Mouse (Mus musculus) kidney, embryonic 16.5 days (tissue): ENCODE measurements around the gene Drd3. TPM values are rescaled to one million over a fixed set of nuclear protein-coding genes. Genes with fewer than 3 reads are reported as not detected.

Source experiments
- ATAC-seq: fragments of 200-750 bp; cut with Nextera tagmentation; 2 replicates; pipeline ENCODE4 v1.8.0; 2017; ENCODE audit warnings: moderate TSS enrichment; ENCODE audit not compliant: low FRiP score, low TSS enrichment
- H3K27ac ChIP-seq: fragments of 300-500 bp; sonication (generic); 2 replicates; pipeline ENCODE4 v1.5.1; 2014; ENCODE audit warnings: low read length
- H3K27me3 ChIP-seq: fragments of 300-500 bp; sonication (generic); 2 replicates; pipeline ENCODE4 v1.6.1; 2014; ENCODE audit warnings: low read length, control low read depth, mixed read lengths; ENCODE audit not compliant: insufficient read depth
- H3K36me3 ChIP-seq: fragments of 300-500 bp; sonication (generic); 2 replicates; pipeline ENCODE4 v1.6.1; 2014; ENCODE audit warnings: low read length, control low read depth, mixed read lengths; ENCODE audit not compliant: insufficient read depth
- H3K4me1 ChIP-seq: fragments of 300-500 bp; sonication (generic); 2 replicates; pipeline ENCODE4 v1.6.1; 2014; ENCODE audit warnings: low read length, control low read depth, mixed read lengths; ENCODE audit not compliant: insufficient read depth
- H3K4me2 ChIP-seq: fragments of 300-500 bp; sonication (generic); replicated peaks from 2 replicates; pipeline ENCODE4 v1.6.1; 2014; ENCODE audit warnings: low read depth, low read length
- H3K4me3 ChIP-seq: fragments of 300-500 bp; sonication (generic); 2 replicates; pipeline ENCODE4 v1.5.1; 2014; ENCODE audit warnings: mild to moderate bottlenecking, low read length
- H3K9ac ChIP-seq: fragments of 300-500 bp; sonication (generic); replicated peaks from 2 replicates; pipeline ENCODE4 v1.6.1; 2014; ENCODE audit warnings: low read length
- H3K9me3 ChIP-seq: fragments of 300-500 bp; sonication (generic); 2 replicates; pipeline ENCODE4 v1.6.1; 2016; ENCODE audit warnings: low read length, control low read depth
- WGBS: fragments of 180-500 bp; shearing (Covaris S2); extraction: QIAGEN DNeasy Blood & Tissue Kit; methylation state at CpG from one replicate; pipeline ENCODE4 v1.1.7; 2014; 5-methylcytosine and 5-hydroxymethylcytosine counted together
- polyA plus RNA-seq: library from polyadenylated mRNA; unstranded; fragments of >200 nt; fragmentation: Nextera tagmentation; extraction: Ambion mirVana; gene quantifications from 2 replicates; pipeline ENCODE4 v1.2.1, GENCODE M21; 2015

Drd3 gene
- polyA plus RNA-seq, 1 experiment from 2014 or later, result not detected

DNA sequence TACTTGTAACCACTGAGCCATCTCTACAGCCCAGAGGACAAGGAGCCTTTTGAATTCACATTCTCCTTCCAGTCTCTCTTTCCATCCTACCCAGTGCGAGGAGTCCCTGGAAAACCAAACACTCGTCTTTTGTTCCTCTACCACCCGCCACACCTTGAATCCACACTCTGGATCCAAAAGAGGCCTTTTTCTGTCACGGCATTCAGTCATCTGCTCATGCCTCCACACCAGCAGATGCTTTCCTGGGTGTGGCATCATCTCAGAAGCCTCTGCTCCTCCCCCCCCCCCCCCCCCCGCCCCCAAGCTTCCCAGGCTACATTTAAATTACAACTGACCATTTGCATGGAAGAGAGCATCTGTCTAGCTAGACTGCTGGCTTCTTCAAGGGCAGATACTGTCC lies 62.5 kb downstream of the Drd3 start:
- no peak overlapping the region for H3K9ac ChIP-seq
- WGBS, result 77% methylated on average over 5 of the region's 5 CpGs
- no peaks in the 10 kb centered on the region for H3K36me3 ChIP-seq
- H3K9me3 ChIP-seq, result no peaks in the 10 kb centered on the region
- H3K4me2 ChIP-seq, result no peak overlapping the region
- H3K4me1 ChIP-seq, result no peaks in the 10 kb centered on the region
- ATAC-seq, result no peak
- H3K27ac ChIP-seq, result no peak overlapping the region
- no peak overlapping the region for H3K4me3 ChIP-seq
- no peaks in the 10 kb centered on the region for H3K27me3 ChIP-seq

DNA sequence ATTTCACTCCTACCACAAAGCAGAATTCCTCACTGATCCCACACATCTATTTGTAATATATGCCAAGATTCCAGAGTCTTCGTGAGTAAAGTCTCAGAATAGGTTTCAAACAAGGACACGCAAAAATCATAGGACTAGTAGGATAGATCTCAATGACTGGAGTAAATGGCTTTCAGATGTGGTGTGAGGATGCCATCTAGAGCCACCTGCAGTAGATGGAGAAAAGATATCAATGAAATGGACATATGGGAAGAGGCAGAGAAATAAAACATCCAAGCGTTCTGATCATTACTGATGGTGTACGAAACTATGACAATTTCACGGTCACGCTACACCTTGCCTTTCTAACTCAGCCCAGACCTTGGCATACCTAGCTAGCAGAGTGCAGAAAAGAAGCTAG lies 64.6 kb downstream of the Drd3 start:
- no peaks in the 10 kb centered on the region for H3K4me1 ChIP-seq
- no peaks in the 10 kb centered on the region for H3K36me3 ChIP-seq
- no peak overlapping the region for H3K4me3 ChIP-seq
- 94% methylated on average over 6 of the region's 6 CpGs for WGBS
- H3K4me2 ChIP-seq, result no peak overlapping the region
- H3K27me3 ChIP-seq, result no peaks in the 10 kb centered on the region
- ATAC-seq, result no peak
- no peaks in the 10 kb centered on the region for H3K9me3 ChIP-seq
- H3K27ac ChIP-seq, result no peak overlapping the region
- no peak overlapping the region for H3K9ac ChIP-seq

DNA sequence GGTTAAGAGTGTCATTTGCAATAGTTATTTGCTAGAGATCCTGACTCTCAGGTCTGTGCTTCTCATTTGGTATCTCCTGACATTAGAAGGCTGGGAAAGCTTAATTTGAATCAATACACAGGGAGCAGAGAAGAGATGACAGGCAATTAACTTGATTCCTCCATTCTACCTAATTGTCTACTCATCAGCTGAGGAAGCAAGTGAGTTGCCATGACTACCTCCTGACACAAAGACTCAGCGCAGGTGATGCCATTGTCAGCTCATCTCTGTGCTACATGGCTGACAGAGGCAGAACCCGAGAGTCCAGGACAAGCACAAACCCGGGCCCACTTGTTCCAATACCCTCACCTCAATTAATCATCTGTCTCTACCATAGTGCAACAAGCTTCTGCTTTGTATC lies 73.7 kb downstream of the Drd3 start:
- Histone ChIP-seq H3K36me3 (no peaks in the 10 kb centered on the region), H3K4me3 (no peak overlapping the region), H3K9ac (no peak overlapping the region), H3K27ac (no peak overlapping the region), H3K4me2 (no peak overlapping the region), H3K9me3 (no peaks in the 10 kb centered on the region), H3K4me1 (no peaks in the 10 kb centered on the region), H3K27me3 (no peaks in the 10 kb centered on the region)
- WGBS, result 79% methylated on average over 3 of the region's 3 CpGs
- no peak for ATAC-seq

DNA sequence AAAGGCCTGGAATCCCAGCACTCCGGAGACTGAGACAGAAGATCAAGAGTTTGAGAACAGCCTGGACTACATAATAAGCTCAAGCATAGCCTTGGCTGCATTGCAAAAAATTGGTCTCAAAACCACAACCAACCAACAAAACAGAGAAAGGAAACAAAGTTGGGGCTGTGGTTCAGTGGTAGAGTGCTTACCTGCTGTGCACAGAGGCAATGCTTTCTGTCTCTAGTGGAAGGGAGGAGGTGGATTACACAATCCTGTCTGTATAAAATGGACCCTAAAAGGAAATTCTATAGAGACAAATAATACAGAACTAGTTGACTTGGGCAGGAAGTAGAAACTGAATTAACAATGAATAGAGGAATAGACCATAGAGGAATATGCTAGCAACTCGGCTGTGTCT lies 78.1 kb downstream of the Drd3 start:
- ATAC-seq, result no peak
- 89% methylated on average over 2 of the region's 2 CpGs for WGBS
- Histone ChIP-seq H3K4me2 (no peak overlapping the region), H3K9ac (no peak overlapping the region), H3K27ac (no peak overlapping the region), H3K27me3 (no peaks in the 10 kb centered on the region), H3K9me3 (no peaks in the 10 kb centered on the region), H3K4me1 (no peaks in the 10 kb centered on the region), H3K36me3 (no peaks in the 10 kb centered on the region), H3K4me3 (no peak overlapping the region)

DNA sequence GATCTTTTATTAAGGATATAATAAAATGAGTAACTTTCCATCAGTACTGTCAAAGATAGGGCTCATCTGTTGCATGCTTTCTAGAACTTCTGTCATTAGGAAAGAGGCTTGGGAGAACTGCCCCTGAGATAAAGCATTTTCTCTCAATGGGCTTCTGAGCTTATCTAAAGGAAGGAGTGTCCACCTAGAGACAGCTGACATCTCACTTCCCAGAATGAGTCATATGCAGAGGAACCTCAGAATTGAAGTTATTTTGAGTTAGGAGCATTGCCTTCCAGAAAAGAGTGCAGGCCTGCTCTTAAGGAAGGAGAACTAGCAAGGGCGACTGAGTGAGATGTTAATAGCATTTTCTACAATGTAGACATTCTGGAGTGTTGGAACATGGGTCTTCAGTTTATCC lies 87.4 kb downstream of the Drd3 start:
- Histone ChIP-seq H3K9me3 (no peaks in the 10 kb centered on the region), H3K4me1 (no peaks in the 10 kb centered on the region), H3K27me3 (no peaks in the 10 kb centered on the region), H3K4me3 (no peak overlapping the region), H3K27ac (no peak overlapping the region), H3K4me2 (no peak overlapping the region), H3K9ac (no peak overlapping the region), H3K36me3 (no peaks in the 10 kb centered on the region)
- no peak for ATAC-seq
- WGBS, result 67% methylated on average over 1 of the region's 1 CpGs

DNA sequence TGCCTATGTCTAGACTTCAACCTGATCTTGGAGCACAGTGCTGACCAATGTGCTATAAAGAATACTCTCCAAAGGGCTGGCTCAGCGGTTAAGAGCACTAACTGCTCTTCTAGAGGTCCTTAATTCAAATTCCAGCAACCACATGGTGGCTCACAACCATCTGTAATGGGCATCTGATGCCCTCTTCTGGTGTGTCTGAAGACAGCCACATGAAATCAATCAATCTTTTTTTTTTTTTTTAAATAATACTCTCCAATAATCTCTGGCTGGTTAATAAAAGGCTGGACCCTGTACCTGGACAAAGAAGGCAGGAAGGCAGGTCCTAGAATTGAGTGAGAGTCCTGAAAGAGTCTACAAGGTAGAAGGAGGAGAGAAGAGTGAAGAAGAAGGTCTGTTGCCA lies 96.0 kb downstream of the Drd3 start:
- Histone ChIP-seq H3K9me3 (no peaks in the 10 kb centered on the region), H3K36me3 (no peaks in the 10 kb centered on the region), H3K27ac (no peak overlapping the region), H3K4me2 (no peak overlapping the region), H3K27me3 (no peaks in the 10 kb centered on the region), H3K9ac (no peak overlapping the region), H3K4me1 (no peaks in the 10 kb centered on the region), H3K4me3 (no peak overlapping the region)
- 56% methylated on average over 1 of the region's 1 CpGs for WGBS
- no peak for ATAC-seq

DNA sequence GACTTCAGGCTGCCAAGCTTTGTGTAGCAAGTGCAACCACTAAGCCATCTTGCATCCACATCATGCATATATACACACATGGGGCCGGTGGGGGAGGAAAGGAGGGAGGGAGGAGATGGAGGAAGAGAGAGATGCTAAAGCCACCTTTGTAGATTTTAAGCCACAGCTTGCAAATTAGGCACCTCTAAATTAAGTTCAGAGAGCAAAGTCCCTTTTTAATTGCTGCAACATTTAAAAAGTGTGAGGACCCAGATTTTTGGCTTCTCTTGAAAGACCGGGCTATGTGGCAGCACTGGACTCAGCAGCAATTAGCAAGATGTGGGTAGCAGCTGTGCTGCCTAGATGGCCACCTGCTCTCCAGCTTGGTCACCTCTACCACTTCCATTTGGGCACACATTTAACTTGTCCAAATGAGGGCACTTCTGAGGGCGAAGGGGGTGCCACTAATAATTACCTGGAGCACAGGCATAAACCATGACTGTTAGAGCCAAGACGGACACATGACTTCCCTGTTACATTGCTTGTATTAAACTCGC lies 105.2 kb downstream of the Drd3 start:
- no peaks in the 10 kb centered on the region for H3K4me1 ChIP-seq
- 89% methylated on average over 5 of the region's 5 CpGs for WGBS

DNA sequence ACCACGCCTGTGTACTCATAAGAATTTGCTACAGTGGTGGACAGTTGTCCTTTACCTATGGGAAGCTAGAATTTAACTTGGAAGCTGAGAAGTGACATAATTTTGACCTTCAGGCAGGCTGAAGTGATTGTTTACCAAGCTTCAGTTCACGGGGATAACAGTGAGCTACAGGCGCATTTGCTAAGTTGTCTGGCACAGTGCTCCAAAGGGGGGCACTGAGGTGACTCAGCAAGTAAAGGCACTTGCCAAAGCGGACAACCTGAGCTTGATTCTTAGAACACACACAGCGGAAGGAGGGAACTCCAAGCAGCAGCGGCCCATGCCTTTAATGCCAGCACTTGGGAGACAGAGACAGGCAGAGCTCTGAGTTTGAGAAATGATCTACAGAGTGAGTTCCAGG lies 106.8 kb downstream of the Drd3 start:
- Histone ChIP-seq H3K27ac (no peak overlapping the region), H3K4me2 (no peak overlapping the region), H3K9me3 (no peaks in the 10 kb centered on the region), H3K4me3 (no peak overlapping the region), H3K4me1 (no peaks in the 10 kb centered on the region), H3K36me3 (peaks cover 18% of the 10 kb centered on the region), H3K27me3 (no peaks in the 10 kb centered on the region), H3K9ac (no peak overlapping the region)
- no peak for ATAC-seq
- 82% methylated on average over 6 of the region's 6 CpGs for WGBS

More for the DNA sequence above, 105.2 kb downstream of the Drd3 start:
- H3K9ac ChIP-seq, result no peak overlapping the region
- no peak overlapping the region for H3K27ac ChIP-seq
- H3K36me3 ChIP-seq, result peaks cover 16% of the 10 kb centered on the region
- no peaks in the 10 kb centered on the region for H3K27me3 ChIP-seq
- H3K4me3 ChIP-seq, result no peak overlapping the region
- no peak for ATAC-seq
- H3K9me3 ChIP-seq, result no peaks in the 10 kb centered on the region
- no peak overlapping the region for H3K4me2 ChIP-seq

DNA sequence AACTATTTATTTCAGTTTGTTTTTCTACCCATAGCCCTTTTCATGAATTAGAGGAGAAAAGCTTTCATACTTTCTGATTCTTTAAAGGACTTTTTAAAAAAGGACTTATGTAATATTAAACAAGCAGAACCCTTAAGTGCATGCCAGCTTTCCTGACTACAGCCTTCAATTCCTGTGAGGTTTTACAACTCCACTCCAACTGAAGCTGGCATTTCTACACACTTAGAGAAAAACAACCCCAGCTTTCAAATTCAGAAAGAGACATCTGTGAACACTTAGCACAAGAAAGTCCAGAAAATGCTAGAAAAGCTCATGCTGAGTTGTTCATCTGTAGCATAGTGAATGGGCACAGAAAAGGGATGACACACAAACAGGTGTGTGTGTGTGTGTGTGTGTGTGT lies 116.0 kb downstream of the Drd3 start:
- peaks cover 31% of the 10 kb centered on the region for H3K36me3 ChIP-seq
- ATAC-seq, result no peak

DNA sequence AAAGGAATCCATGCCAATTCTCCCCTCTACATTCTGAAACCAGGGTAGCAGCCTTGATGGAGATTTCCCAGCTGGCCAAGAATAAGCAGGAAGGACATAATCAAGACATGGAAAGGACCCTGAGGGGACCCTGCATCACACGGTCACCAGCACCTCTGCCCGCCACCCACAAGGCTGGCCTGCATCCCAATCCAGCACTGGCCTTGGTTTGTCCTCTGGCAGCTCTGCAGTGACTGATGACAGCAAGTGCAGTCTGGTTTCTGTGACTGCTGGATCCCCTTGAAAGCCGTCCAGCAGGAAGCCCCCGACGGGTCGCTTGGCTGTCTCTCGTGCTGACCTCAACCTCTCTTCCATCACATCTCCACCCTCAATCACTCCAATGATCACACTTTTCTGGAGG lies 117.6 kb downstream of the Drd3 start:
- Histone ChIP-seq H3K4me3 (no peak overlapping the region), H3K36me3 (peaks cover 43% of the 10 kb centered on the region), H3K27me3 (no peaks in the 10 kb centered on the region), H3K27ac (no peak overlapping the region), H3K9ac (no peak overlapping the region), H3K4me2 (no peak overlapping the region), H3K9me3 (no peaks in the 10 kb centered on the region), H3K4me1 (peaks cover 6% of the 10 kb centered on the region; the same call in 1 of the 2 replicates)
- 69% methylated on average over 7 of the region's 7 CpGs for WGBS
- ATAC-seq, result no peak

More for the DNA sequence above, 116.0 kb downstream of the Drd3 start:
- Histone ChIP-seq H3K4me2 (no peak overlapping the region), H3K4me3 (no peak overlapping the region), H3K9me3 (no peaks in the 10 kb centered on the region), H3K27ac (no peak overlapping the region), H3K27me3 (no peaks in the 10 kb centered on the region), H3K4me1 (peaks cover 6% of the 10 kb centered on the region; the same call in 1 of the 2 replicates), H3K9ac (no peak overlapping the region)
